Mouse (Mus musculus) MEL (cell line): Measurements from ENCODE around the gene 7530416G11Rik. TPM values are rescaled to one million over a fixed set of nuclear protein-coding genes. Genes with fewer than 3 reads are reported as not detected.

Experiments
- DNase-seq: peaks from one replicate; pipeline ENCODE4 v3.0.0; 2011; ENCODE audit warnings: low read depth, low spot score
- H3K27ac ChIP-seq: 2 replicates; pipeline ENCODE4 v1.5.1; 2012; ENCODE audit warnings: low read depth, mild to moderate bottlenecking, control low read depth, low read length, moderate library complexity; ENCODE audit not compliant: control insufficient read depth
- H3K27me3 ChIP-seq, 2 experiments: fragments of 150-350 bp in 1 of 2; sonication (generic) in 1 of 2; 2 replicates each; pipeline ENCODE4 v1.6.1; 2012; ENCODE audit warnings: low read length in 2 of 2, mild to moderate bottlenecking in 2 of 2, improper control_type of control experiment in 1 of 2, moderate library complexity in 1 of 2; ENCODE audit not compliant: insufficient read depth in 2 of 2, control insufficient read depth in 1 of 2
- H3K36me3 ChIP-seq, 2 experiments: 2 replicates each; pipeline ENCODE4 v1.6.1; 2012 to 2014; ENCODE audit warnings: low read length in 2 of 2, improper control_type of control experiment in 1 of 2, inconsistent platforms in 1 of 2, mild to moderate bottlenecking in 1 of 2; ENCODE audit not compliant: insufficient read depth in 2 of 2, control insufficient read depth in 1 of 2
- H3K4me1 ChIP-seq, 2 experiments: fragments of 150-350 bp in 1 of 2; sonication (generic) in 1 of 2; 2 replicates each; pipeline ENCODE4 v1.6.1; 2012; ENCODE audit warnings: low read length in 2 of 2, improper control_type of control experiment in 1 of 2, mild to moderate bottlenecking in 1 of 2; ENCODE audit not compliant: insufficient read depth in 2 of 2, control insufficient read depth in 1 of 2
- H3K4me3 ChIP-seq, 2 experiments: fragments of 150-350 bp in 1 of 2; sonication (generic) in 1 of 2; 2 replicates each; pipeline ENCODE4 v1.5.1; 2012; ENCODE audit warnings: low read depth in 2 of 2, low read length in 2 of 2, mild to moderate bottlenecking in 2 of 2, moderate library complexity in 2 of 2, control low read depth in 1 of 2, improper control_type of control experiment in 1 of 2; ENCODE audit not compliant: control insufficient read depth in 1 of 2, insufficient read depth in 1 of 2
- H3K79me2 ChIP-seq: 2 replicates; pipeline ENCODE4 v1.6.1; 2012; ENCODE audit warnings: mild to moderate bottlenecking, low read length, moderate library complexity; ENCODE audit not compliant: control insufficient read depth, poor library complexity, insufficient read depth
- H3K9ac ChIP-seq: 2 replicates; pipeline ENCODE4 v1.6.1; 2012; ENCODE audit warnings: low read depth, mild to moderate bottlenecking, control low read depth, low read length, moderate library complexity; ENCODE audit not compliant: control insufficient read depth, poor library complexity, severe bottlenecking
- H3K9me3 ChIP-seq: fragments of 150-350 bp; sonication (generic); replicated peaks from 2 replicates; pipeline ENCODE4 v1.6.1; 2012; ENCODE audit warnings: mild to moderate bottlenecking, low read length, improper control_type of control experiment, moderate library complexity; ENCODE audit not compliant: insufficient read depth
- BHLHE40 ChIP-seq: IDR thresholded peaks from 2 replicates; pipeline ENCODE4 v1.6.1; 2012; ENCODE audit warnings: low read depth, mild to moderate bottlenecking, inconsistent platforms, low read length, improper control_type of control experiment, borderline replicate concordance
- CHD2 ChIP-seq: IDR thresholded peaks from 2 replicates; pipeline ENCODE4 v1.6.1; 2011; ENCODE audit warnings: low read length, improper control_type of control experiment
- CTCF ChIP-seq, 3 experiments: IDR thresholded peaks in 2 of 3; conservative IDR thresholded peaks in 1 of 3; 2 replicates each; pipeline ENCODE4 v1.5.1; 2011 to 2012; ENCODE audit warnings: low read length in 3 of 3, low read depth in 2 of 3, mild to moderate bottlenecking in 2 of 3, improper control_type of control experiment in 1 of 3, inconsistent platforms in 1 of 3, mixed read lengths in 1 of 3, moderate library complexity in 1 of 3; ENCODE audit not compliant: control insufficient read depth in 1 of 3, insufficient read depth in 1 of 3, poor library complexity in 1 of 3, severe bottlenecking in 1 of 3
- E2F4 ChIP-seq: IDR thresholded peaks from 2 replicates; pipeline ENCODE4 v1.6.1; 2011; ENCODE audit warnings: low read depth, low read length, improper control_type of control experiment, borderline replicate concordance
- ELF1 ChIP-seq: IDR thresholded peaks from 2 replicates; pipeline ENCODE4 v1.6.1; 2014; ENCODE audit warnings: low read depth, mild to moderate bottlenecking, inconsistent platforms, low read length, improper control_type of control experiment, moderate library complexity
- EP300 ChIP-seq, 2 experiments: IDR thresholded peaks; 2 replicates each; pipeline ENCODE4 v1.6.1; 2011; ENCODE audit warnings: improper control_type of control experiment in 2 of 2, low read length in 2 of 2, low read depth in 1 of 2, mild to moderate bottlenecking in 1 of 2
- MAFK ChIP-seq: IDR thresholded peaks from 2 replicates; pipeline ENCODE4 v1.6.1; 2011; ENCODE audit warnings: low read depth, mild to moderate bottlenecking, low read length, improper control_type of control experiment, borderline replicate concordance
- MAX ChIP-seq: IDR thresholded peaks from 2 replicates; pipeline ENCODE4 v1.6.1; 2011; ENCODE audit warnings: low read length, improper control_type of control experiment
- MAZ ChIP-seq: IDR thresholded peaks from 2 replicates; pipeline ENCODE4 v1.6.1; 2012; ENCODE audit warnings: low read depth, mild to moderate bottlenecking, inconsistent platforms, low read length, improper control_type of control experiment
- MEF2A ChIP-seq: IDR thresholded peaks from 2 replicates; pipeline ENCODE4 v1.6.1; 2014; ENCODE audit warnings: low read depth, mild to moderate bottlenecking, inconsistent platforms, low read length, improper control_type of control experiment; ENCODE audit not compliant: poor library complexity, insufficient replicate concordance, severe bottlenecking; ENCODE audit errors: extremely low read depth
- MYB ChIP-seq: IDR thresholded peaks from 2 replicates; pipeline ENCODE4 v1.6.1; 2011; ENCODE audit warnings: mild to moderate bottlenecking, low read depth, low read length, improper control_type of control experiment
- MYC ChIP-seq: IDR thresholded peaks from 2 replicates; pipeline ENCODE4 v1.6.1; 2011; ENCODE audit warnings: low read depth, mild to moderate bottlenecking, low read length, improper control_type of control experiment, moderate library complexity
- POLR2A ChIP-seq, 2 experiments: IDR thresholded peaks; 2 replicates each; pipeline ENCODE4 v1.6.1; 2011 to 2012; ENCODE audit warnings: low read length in 2 of 2, mild to moderate bottlenecking in 2 of 2, control low read depth in 1 of 2, improper control_type of control experiment in 1 of 2, low read depth in 1 of 2, moderate library complexity in 1 of 2; ENCODE audit not compliant: control insufficient read depth in 1 of 2, insufficient read depth in 1 of 2, poor library complexity in 1 of 2
- POLR2AphosphoS2 ChIP-seq: IDR thresholded peaks from 2 replicates; pipeline ENCODE4 v1.6.1; 2011; ENCODE audit warnings: low read length, improper control_type of control experiment
- POLR2AphosphoS5 ChIP-seq: IDR thresholded peaks from 2 replicates; pipeline ENCODE4 v1.6.1; 2012; ENCODE audit warnings: low read depth, borderline replicate concordance, mild to moderate bottlenecking, inconsistent platforms, low read length, moderate library complexity, mixed read lengths
- RAD21 ChIP-seq: IDR thresholded peaks from 2 replicates; pipeline ENCODE4 v1.6.1; 2011; ENCODE audit warnings: mild to moderate bottlenecking, low read depth, low read length, improper control_type of control experiment
- RCOR1 ChIP-seq: IDR thresholded peaks from 2 replicates; pipeline ENCODE4 v1.6.1; 2012; ENCODE audit warnings: low read depth, mild to moderate bottlenecking, inconsistent platforms, low read length, improper control_type of control experiment
- SMC3 ChIP-seq: IDR thresholded peaks from 2 replicates; pipeline ENCODE4 v1.6.1; 2011; ENCODE audit warnings: low read depth, low read length, improper control_type of control experiment
- TAL1 ChIP-seq: IDR thresholded peaks from 2 replicates; pipeline ENCODE4 v1.6.1; 2012; ENCODE audit warnings: mild to moderate bottlenecking, inconsistent platforms, low read length, moderate library complexity, mixed read lengths
- TBP ChIP-seq: IDR thresholded peaks from 2 replicates; pipeline ENCODE4 v1.8.0; 2011; ENCODE audit warnings: low read depth, low read length, improper control_type of control experiment
- ZKSCAN1 ChIP-seq: IDR thresholded peaks from 2 replicates; pipeline ENCODE4 v1.6.1; 2012; ENCODE audit warnings: low read depth, mild to moderate bottlenecking, inconsistent platforms, low read length, improper control_type of control experiment, moderate library complexity
- ZMIZ1 ChIP-seq: IDR thresholded peaks from 2 replicates; pipeline ENCODE4 v1.6.1; 2012; ENCODE audit warnings: low read depth, mild to moderate bottlenecking, inconsistent platforms, low read length, improper control_type of control experiment, moderate library complexity
- ZNF384 ChIP-seq: IDR thresholded peaks from 2 replicates; pipeline ENCODE4 v1.6.1; 2012; ENCODE audit warnings: low read depth, mild to moderate bottlenecking, inconsistent platforms, low read length, improper control_type of control experiment
- polyA plus RNA-seq, 2 experiments: library from polyadenylated mRNA; stranded (reverse) in 1 of 2; unstranded in 1 of 2; fragments of >175 nt in 1 of 2; fragments of >200 nt in 1 of 2; gene quantifications; 2 replicates each; pipeline versions ENCODE4 v1.2.1 to v1.2.4; 2012; ENCODE audit warnings: low replicate concordance in 2 of 2, low read depth in 1 of 2; ENCODE audit not compliant: insufficient read length in 2 of 2, insufficient read depth in 1 of 2, missing spikeins in 1 of 2
- total RNA-seq: library from RNA; depleted of rRNA; stranded (reverse); fragments of 300-350 nt; gene quantifications from 2 replicates; pipeline ENCODE4 v1.2.3, GENCODE M21; 2012

The 7530416G11Rik gene
- total and polyA plus RNA-seq, 3 experiments = not detected

DNA sequence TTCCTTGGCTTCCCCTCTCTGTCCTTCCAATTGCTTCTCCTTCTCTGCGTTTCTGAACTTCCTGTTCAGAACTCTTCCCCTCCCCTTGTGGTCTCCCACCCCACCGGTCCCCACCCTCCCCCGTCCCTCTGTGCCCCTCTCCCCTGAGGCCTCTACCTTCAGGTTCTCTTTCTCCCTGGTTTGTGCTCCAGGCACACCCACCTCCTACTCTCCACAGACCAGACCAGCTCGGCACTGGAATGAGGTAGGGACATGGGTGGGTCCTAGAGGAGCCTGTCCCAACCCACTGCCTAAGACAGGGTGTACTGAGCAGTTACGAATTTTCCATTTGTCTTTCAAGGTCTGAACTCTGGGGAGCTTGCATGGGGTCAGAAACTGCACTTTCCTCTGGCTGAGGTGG, 23.1 kb downstream of the 7530416G11Rik start:
- TF ChIP-seq MAFK = no peak
- TF ChIP-seq, all 39 proteins: peak for 0

GRCm38 (mm10) chr15:85479365-85479764, 23.7 kb downstream of the 7530416G11Rik start:
- Histone ChIP-seq H3K9me3 (no peaks in the 10 kb centered on the region), H3K27me3 (no peaks in the 10 kb centered on the region), H3K79me2 (no peaks in the 10 kb centered on the region), H3K9ac (no peak overlapping the region), H3K27ac (no peak overlapping the region), H3K36me3 (no peaks in the 10 kb centered on the region), H3K4me3 (no peak overlapping the region), H3K4me1 (no peaks in the 10 kb centered on the region)
- DNase-seq = no peak
- TF ChIP-seq POLR2AphosphoS2 (no peak), MAZ (no peak), POLR2A (IDR thresholded peaks at IDR 0.05; ENCODE audit: control insufficient read depth in 1 of 2, insufficient read depth in 1 of 2, low read depth in 1 of 2, low read length in 2 of 2, poor library complexity in 1 of 2) (no peak), MAFK (no peak), MEF2A (no peak), ZNF384 (no peak), E2F4 (no peak), BHLHE40 (no peak), POLR2AphosphoS5 (no peak), SMC3 (no peak), MYB (no peak), TAL1 (no peak), MYC (no peak)

More for the DNA sequence above, 23.1 kb downstream of the 7530416G11Rik start:
- H3K9me3 ChIP-seq = no peaks in the 10 kb centered on the region
- H3K27me3 ChIP-seq = no peaks in the 10 kb centered on the region
- H3K36me3 ChIP-seq = no peaks in the 10 kb centered on the region
- H3K9ac ChIP-seq = no peak overlapping the region
- H3K4me3 ChIP-seq = no peak overlapping the region
- no peaks in the 10 kb centered on the region for H3K4me1 ChIP-seq
- H3K27ac ChIP-seq = no peak overlapping the region
- DNase-seq = no peak
- no peaks in the 10 kb centered on the region for H3K79me2 ChIP-seq

GRCm38 (mm10) chr15:85477584-85477983, 25.4 kb downstream of the 7530416G11Rik start:
- H3K27ac ChIP-seq = no peak overlapping the region
- peak; percentile 38 for DNase-seq
- no peaks in the 10 kb centered on the region for H3K9me3 ChIP-seq
- no peaks in the 10 kb centered on the region for H3K36me3 ChIP-seq
- no peaks in the 10 kb centered on the region for H3K27me3 ChIP-seq
- no peak overlapping the region for H3K4me3 ChIP-seq
- no peak for TF ChIP-seq E2F4
- no peak for TF ChIP-seq MEF2A
- TF ChIP-seq CHD2 = no peak
- TF ChIP-seq ZKSCAN1 = no peak
- no peak for TF ChIP-seq POLR2A (IDR thresholded peaks at IDR 0.05; ENCODE audit: control insufficient read depth in 1 of 2, insufficient read depth in 1 of 2, low read depth in 1 of 2, low read length in 2 of 2, poor library complexity in 1 of 2)
- no peak for TF ChIP-seq ZMIZ1
- TF ChIP-seq MYB = no peak
- peak; percentile 59 for TF ChIP-seq SMC3
- no peak for TF ChIP-seq TBP
- TF ChIP-seq POLR2AphosphoS2 = no peak
- no peak for TF ChIP-seq MAX
- no peak for TF ChIP-seq ELF1
- peak; percentile 22; the same call in 1 of the 2 replicates for TF ChIP-seq RAD21
- no peak for TF ChIP-seq RCOR1
- no peak for TF ChIP-seq TAL1
- no peak for TF ChIP-seq EP300 (IDR thresholded peaks at IDR 0.05; ENCODE audit: low read depth in 1 of 2, low read length in 2 of 2)
- TF ChIP-seq CTCF (IDR thresholded peaks at IDR 0.05 in 2 of 3, conservative IDR thresholded peaks at IDR 0.05 in 1 of 3; ENCODE audit: control insufficient read depth in 1 of 3, insufficient read depth in 1 of 3, low read depth in 2 of 3, low read length in 3 of 3, poor library complexity in 1 of 3, severe bottlenecking in 1 of 3) = peak; percentile 61 to 64 (median 61)
- TF ChIP-seq, all 39 proteins: peak for 3
- Histone ChIP-seq H3K79me2 (no peaks in the 10 kb centered on the region), H3K4me1 (no peaks in the 10 kb centered on the region), H3K9ac (no peak overlapping the region)
